Mouse (Mus musculus) lung, adult 2 months (tissue): ENCODE measurements around the gene Dgkd. TPM values are rescaled to one million over a fixed set of nuclear protein-coding genes. Genes with fewer than 3 reads are reported as not detected.

Source experiments
- DNase-seq: peaks from one replicate; pipeline ENCODE4 v3.0.0; 2022
- H3K4me1 ChIP-seq: fragments of 200-500 bp; 2 replicates; pipeline ENCODE4 v1.6.1; 2011; ENCODE audit warnings: low read length; ENCODE audit not compliant: control insufficient read depth, insufficient read depth
- H3K4me3 ChIP-seq: fragments of 200-500 bp; replicated peaks from 2 replicates; pipeline ENCODE3; 2011; ENCODE audit warnings: low read depth, mild to moderate bottlenecking, control low read depth, low read length; ENCODE audit errors: extremely low read depth
- CTCF ChIP-seq: fragments of 200-500 bp; IDR thresholded peaks from 2 replicates; pipeline ENCODE4 v1.5.1; 2011; ENCODE audit warnings: mild to moderate bottlenecking, low read length, control low read depth; ENCODE audit not compliant: insufficient read depth
- POLR2A ChIP-seq: fragments of 200-500 bp; IDR thresholded peaks from 2 replicates; pipeline ENCODE4 v1.6.1; 2011; ENCODE audit warnings: low read depth, mild to moderate bottlenecking, control low read depth, low read length, borderline replicate concordance; ENCODE audit errors: extremely low read depth
- WGBS: fragments of 180-500 bp; shearing (Covaris S2); methylation state at CpG from one replicate; pipeline ENCODE4 v1.1.7; 2018; 5-methylcytosine and 5-hydroxymethylcytosine counted together
- polyA plus RNA-seq: library from polyadenylated mRNA; depleted of rRNA; stranded (reverse); fragments of >200 nt; gene quantifications from 2 replicates; pipeline ENCODE4 v1.2.3, GENCODE M21; 2012

Dgkd gene
- polyA plus RNA-seq, 1 experiment = 36.9 TPM

- Histone ChIP-seq H3K4me3 (no peak overlapping the region), H3K4me1 (peaks cover 30% of the 10 kb centered on the region)
- no peak for TF ChIP-seq CTCF
- no peak for TF ChIP-seq POLR2A
- no peak for DNase-seq
- 52% methylated on average over 6 of the region's 6 CpGs for WGBS
Observed at GRCm38 (mm10) chr1:87880326-87880627, 27.2 kb downstream of the Dgkd start.

GRCm38 (mm10) chr1:87880856-87881255 lies 27.8 kb downstream of the Dgkd start:
- peak; percentile 18 for DNase-seq
- 43% methylated on average over 2 of the region's 2 CpGs for WGBS
- Histone ChIP-seq H3K4me3 (no peak overlapping the region), H3K4me1 (peaks cover 27% of the 10 kb centered on the region)
- TF ChIP-seq POLR2A (no peak), CTCF (no peak)

- WGBS = 43% methylated on average over 4 of the region's 4 CpGs
- Histone ChIP-seq H3K4me1 (peaks cover 24% of the 10 kb centered on the region), H3K4me3 (no peak overlapping the region)
- no peak for DNase-seq
- TF ChIP-seq CTCF = no peak
- no peak for TF ChIP-seq POLR2A
Observed at GRCm38 (mm10) chr1:87881726-87882125, 28.6 kb downstream of the Dgkd start.

- TF ChIP-seq POLR2A = no peak
- TF ChIP-seq CTCF = no peak
Observed at GRCm38 (mm10) chr1:87882554-87882953, 29.5 kb downstream of the Dgkd start.

GRCm38 (mm10) chr1:87890960-87891359 lies 37.9 kb downstream of the Dgkd start:
- no peak overlapping the region for H3K4me3 ChIP-seq
- H3K4me1 ChIP-seq = peaks cover 5% of the 10 kb centered on the region
- TF ChIP-seq CTCF = no peak
- no peak for TF ChIP-seq POLR2A
- DNase-seq = no peak
- WGBS = 34% methylated on average over 1 of the region's 1 CpGs

More at GRCm38 (mm10) chr1:87882554-87882953, 29.5 kb downstream of the Dgkd start:
- Histone ChIP-seq H3K4me1 (peaks cover 24% of the 10 kb centered on the region), H3K4me3 (no peak overlapping the region)
- no peak for DNase-seq

- peak; percentile 56 for DNase-seq
- WGBS = 41% methylated on average over 4 of the region's 4 CpGs
- TF ChIP-seq POLR2A (no peak), CTCF (no peak)
- Histone ChIP-seq H3K4me3 (no peak overlapping the region), H3K4me1 (peaks cover 5% of the 10 kb centered on the region)
Observed at GRCm38 (mm10) chr1:87891634-87892033, 38.5 kb downstream of the Dgkd start.

- Histone ChIP-seq H3K4me1 (peaks cover 5% of the 10 kb centered on the region), H3K4me3 (no peak overlapping the region)
- WGBS = 58% methylated on average over 2 of the region's 2 CpGs
- DNase-seq = no peak
- TF ChIP-seq POLR2A = no peak
- no peak for TF ChIP-seq CTCF
Observed at GRCm38 (mm10) chr1:87892499-87892898, 39.4 kb downstream of the Dgkd start.

- no peak for DNase-seq
- H3K4me1 ChIP-seq = peaks cover 5% of the 10 kb centered on the region
- H3K4me3 ChIP-seq = no peak overlapping the region
- TF ChIP-seq POLR2A (no peak), CTCF (no peak)
- whole genome bisulfite sequencing = 93% methylated on average over 4 of the region's 4 CpGs
Observed at GRCm38 (mm10) chr1:87893414-87893813, 40.3 kb downstream of the Dgkd start.

GRCm38 (mm10) chr1:87896921-87897320 lies 43.8 kb downstream of the Dgkd start:
- Histone ChIP-seq H3K4me3 (no peak overlapping the region), H3K4me1 (peaks cover 8% of the 10 kb centered on the region; the same call in 1 of the 2 replicates)
- DNase-seq = no peak
- TF ChIP-seq POLR2A (no peak), CTCF (no peak)
- 85% methylated on average over 2 of the region's 2 CpGs for WGBS

- WGBS = 23% methylated on average over 2 of the region's 2 CpGs
Observed at GRCm38 (mm10) chr1:87899701-87900100, 46.6 kb downstream of the Dgkd start.

More at GRCm38 (mm10) chr1:87899701-87900100, 46.6 kb downstream of the Dgkd start:
- no peak for TF ChIP-seq POLR2A
- TF ChIP-seq CTCF = no peak
- Histone ChIP-seq H3K4me3 (no peak overlapping the region), H3K4me1 (peaks cover 8% of the 10 kb centered on the region; the same call in 1 of the 2 replicates)
- DNase-seq = no peak
